Mouse (Mus musculus): ENCODE results near the gene Adra1b. TPM values are rescaled to one million over a fixed set of nuclear protein-coding genes. Genes with fewer than 3 reads are reported as not detected.

Gene Adra1b
- polyA plus RNA-seq, 1 experiment: 6.3 TPM

GRCm38 (mm10) chr11:43758436-43758835 lies 142.6 kb downstream of the Adra1b start:
- no peak for TF ChIP-seq POLR2A (IDR thresholded peaks at IDR 0.05; ENCODE audit: borderline replicate concordance, extremely low read depth, low read depth, low read length)
- no peak for TF ChIP-seq CTCF (IDR thresholded peaks at IDR 0.05; ENCODE audit: insufficient read depth, low read length)
- DNase-seq: no peak
- 40% methylated on average over 2 of the region's 2 CpGs for WGBS
- no peak overlapping the region for H3K4me3 ChIP-seq (replicated peaks; ENCODE audit: extremely low read depth, low read depth, low read length)
- H3K4me1 ChIP-seq (ENCODE audit: control insufficient read depth, insufficient read depth, low read length): no peaks in the 10 kb centered on the region

GRCm38 (mm10) chr11:43755411-43755810 lies 145.6 kb downstream of the Adra1b start:
- WGBS: 62% methylated on average over 5 of the region's 5 CpGs
- no peak for TF ChIP-seq CTCF (IDR thresholded peaks at IDR 0.05; ENCODE audit: insufficient read depth, low read length)
- no peak for TF ChIP-seq POLR2A (IDR thresholded peaks at IDR 0.05; ENCODE audit: borderline replicate concordance, extremely low read depth, low read depth, low read length)
- H3K4me3 ChIP-seq (replicated peaks; ENCODE audit: extremely low read depth, low read depth, low read length): no peak overlapping the region
- no peaks in the 10 kb centered on the region for H3K4me1 ChIP-seq (ENCODE audit: control insufficient read depth, insufficient read depth, low read length)
- DNase-seq: no peak

GRCm38 (mm10) chr11:43754568-43754967 lies 146.4 kb downstream of the Adra1b start:
- Histone ChIP-seq H3K4me3 (replicated peaks; ENCODE audit: extremely low read depth, low read depth, low read length) (no peak overlapping the region), H3K4me1 (ENCODE audit: control insufficient read depth, insufficient read depth, low read length) (no peaks in the 10 kb centered on the region)
- TF ChIP-seq POLR2A (IDR thresholded peaks at IDR 0.05; ENCODE audit: borderline replicate concordance, extremely low read depth, low read depth, low read length): no peak
- no peak for TF ChIP-seq CTCF (IDR thresholded peaks at IDR 0.05; ENCODE audit: insufficient read depth, low read length)
- DNase-seq: no peak
- 70% methylated on average over 1 of the region's 1 CpGs for WGBS

DNA sequence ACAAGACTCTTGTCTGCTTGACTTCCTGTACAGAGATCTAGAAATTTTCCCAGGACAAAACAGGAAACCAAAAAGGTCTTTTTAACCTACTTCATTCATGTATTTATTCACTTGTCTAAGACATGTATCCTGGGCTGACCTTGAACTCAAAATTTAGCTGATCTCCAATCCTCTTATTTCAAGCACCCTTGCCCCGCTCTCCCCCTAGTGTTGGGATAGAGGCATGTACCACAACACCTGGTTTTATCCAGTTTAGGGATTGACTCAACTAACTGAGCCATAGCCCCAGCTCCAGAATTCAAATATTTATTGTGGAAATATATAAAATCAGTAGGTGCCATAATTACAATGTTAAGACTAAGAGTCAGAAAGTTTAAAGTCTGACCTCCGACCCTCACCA lies 149.5 kb downstream of the Adra1b start:
- H3K4me3 ChIP-seq (replicated peaks; ENCODE audit: extremely low read depth, low read depth, low read length): no peak overlapping the region
- no peak for TF ChIP-seq POLR2A (IDR thresholded peaks at IDR 0.05; ENCODE audit: borderline replicate concordance, extremely low read depth, low read depth, low read length)
- no peak for TF ChIP-seq CTCF (IDR thresholded peaks at IDR 0.05; ENCODE audit: insufficient read depth, low read length)
- DNase-seq: no peak
- H3K4me1 ChIP-seq (ENCODE audit: control insufficient read depth, insufficient read depth, low read length): no peaks in the 10 kb centered on the region
- 66% methylated on average over 2 of the region's 2 CpGs for WGBS

- H3K4me3 ChIP-seq (replicated peaks; ENCODE audit: extremely low read depth, low read depth, low read length): peak within 1 kb of the TSS; percentile 84
- no peaks in the 10 kb centered on the region for H3K4me1 ChIP-seq (ENCODE audit: control insufficient read depth, insufficient read depth, low read length)
- TF ChIP-seq POLR2A (IDR thresholded peaks at IDR 0.05; ENCODE audit: borderline replicate concordance, extremely low read depth, low read depth, low read length): peak; percentile 97
- TF ChIP-seq CTCF (IDR thresholded peaks at IDR 0.05; ENCODE audit: insufficient read depth, low read length): no peak
- peak; percentile 95 for DNase-seq
- 1% methylated on average over 47 of the region's 47 CpGs for WGBS
Observed at GRCm38 (mm10) chr11:43747233-43748226, 153.5 kb downstream of the Adra1b start, which contains the start of gene Ttc1. Ttc1 (minus strand) TSS chr11:43748008.

- WGBS: 62% methylated on average over 7 of the region's 7 CpGs
- TF ChIP-seq POLR2A (IDR thresholded peaks at IDR 0.05; ENCODE audit: borderline replicate concordance, extremely low read depth, low read depth, low read length): no peak
- 0 out of 2 replicates have a peak, but pooled peaks cover 2% of the 10 kb centered on the region for H3K4me1 ChIP-seq (ENCODE audit: control insufficient read depth, insufficient read depth, low read length)
- H3K4me3 ChIP-seq (replicated peaks; ENCODE audit: extremely low read depth, low read depth, low read length): no peak overlapping the region
- no peak for DNase-seq
Observed at GRCm38 (mm10) chr11:43728737-43729301, 172.2 kb downstream of the Adra1b start.

DNA sequence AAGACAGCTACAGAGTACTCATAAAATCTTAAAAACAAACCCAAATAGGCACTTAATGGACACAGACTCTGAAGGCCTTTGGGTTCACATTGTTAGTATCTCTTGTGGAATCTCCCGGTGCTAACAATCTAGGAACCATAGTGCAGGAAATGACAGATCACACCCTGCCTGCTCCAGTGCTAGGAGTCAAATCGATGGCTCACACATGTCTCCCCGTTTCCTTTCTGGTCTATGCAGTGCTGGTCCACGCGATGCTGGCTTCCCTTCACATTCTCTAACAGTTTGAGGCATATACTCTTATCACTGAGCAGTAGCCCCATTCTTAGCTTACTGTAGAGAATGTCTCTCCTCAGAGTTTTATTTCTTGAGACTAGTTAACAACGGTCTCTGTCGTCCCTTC lies 173.2 kb downstream of the Adra1b start:
- WGBS: 47% methylated on average over 7 of the region's 7 CpGs
- DNase-seq: no peak

More for the DNA sequence above, 173.2 kb downstream of the Adra1b start:
- H3K4me1 ChIP-seq (ENCODE audit: control insufficient read depth, insufficient read depth, low read length): 0 out of 2 replicates have a peak, but pooled peaks cover 2% of the 10 kb centered on the region
- no peak for TF ChIP-seq CTCF (IDR thresholded peaks at IDR 0.05; ENCODE audit: insufficient read depth, low read length)
- TF ChIP-seq POLR2A (IDR thresholded peaks at IDR 0.05; ENCODE audit: borderline replicate concordance, extremely low read depth, low read depth, low read length): no peak
- no peak overlapping the region for H3K4me3 ChIP-seq (replicated peaks; ENCODE audit: extremely low read depth, low read depth, low read length)

Other genes with a start within 250 kb of the Adra1b start
- 10.6 and 16.0 TPM in 2 replicates for gene Pwwp2a, start 219.2 kb downstream of the Adra1b start, polyA plus RNA-seq (2012; rRNA removed)
- gene Ttc1, start 153.2 kb downstream of the Adra1b start, polyA plus RNA-seq (2012; rRNA removed): 6.0 and 10.7 TPM in 2 replicates

All from lung, adult 2 months (tissue).